Mouse (Mus musculus): ENCODE data around the gene Stx18.

- TF ChIP-seq POLR2A (IDR thresholded peaks at IDR 0.05; ENCODE audit: extremely low read depth, insufficient read depth, low read length) (no peak), CTCF (IDR thresholded peaks at IDR 0.05; ENCODE audit: low read depth, low read length) (no peak)
These were observed 44.8 kb downstream of the Stx18 start for GRCm38 (mm10) chr5:38083362-38083761.
